Mouse (Mus musculus): ENCODE measurements around the gene Rpn1.
A peak's percentile ranks its signal among the peaks of the same experiment; 100 is the strongest.

Gene Rpn1

DNA sequence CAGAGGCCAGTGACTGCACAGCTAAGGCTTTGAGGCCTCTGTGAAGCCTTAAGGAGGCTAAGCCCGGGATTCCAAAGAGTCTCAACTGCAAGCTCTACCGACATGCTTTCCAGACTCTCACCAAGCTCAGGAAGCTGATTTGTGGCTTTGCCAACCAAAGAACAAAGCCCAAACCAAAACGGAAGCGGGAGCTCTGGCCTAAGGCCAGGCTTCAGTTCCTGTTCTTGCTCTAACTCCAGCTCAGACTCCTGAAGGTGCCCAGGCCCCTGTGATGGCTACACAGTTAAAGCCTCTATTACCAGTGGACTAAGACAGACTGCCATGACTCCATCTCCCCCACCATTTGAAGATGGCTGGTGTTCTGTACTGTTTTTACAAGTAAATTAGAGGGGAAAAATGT, 19.2 kb upstream of the Rpn1 start:
- DNase-seq (ENCODE audit: low read depth, low spot score): no peak

DNA sequence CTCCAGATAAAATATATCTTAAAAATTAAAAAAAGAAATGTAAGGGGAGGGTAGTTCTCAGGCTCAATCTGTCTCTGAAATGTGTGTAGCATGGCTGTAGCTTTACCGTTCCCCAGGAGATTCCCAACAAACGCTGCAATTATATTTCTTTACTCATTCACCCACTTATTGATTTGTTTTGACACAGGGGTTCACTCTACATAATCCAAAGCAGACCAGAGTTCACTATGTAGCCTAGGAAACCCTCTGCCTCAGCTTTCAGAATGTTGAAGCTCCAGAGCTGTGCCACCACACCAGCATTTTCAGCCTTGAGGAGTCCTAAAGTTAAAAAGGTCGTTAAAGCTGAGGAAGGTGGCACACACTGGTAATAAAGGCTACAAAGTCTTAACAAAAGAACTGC, 18.3 kb upstream of the Rpn1 start:
- no peak for DNase-seq (ENCODE audit: low read depth, low spot score)

DNA sequence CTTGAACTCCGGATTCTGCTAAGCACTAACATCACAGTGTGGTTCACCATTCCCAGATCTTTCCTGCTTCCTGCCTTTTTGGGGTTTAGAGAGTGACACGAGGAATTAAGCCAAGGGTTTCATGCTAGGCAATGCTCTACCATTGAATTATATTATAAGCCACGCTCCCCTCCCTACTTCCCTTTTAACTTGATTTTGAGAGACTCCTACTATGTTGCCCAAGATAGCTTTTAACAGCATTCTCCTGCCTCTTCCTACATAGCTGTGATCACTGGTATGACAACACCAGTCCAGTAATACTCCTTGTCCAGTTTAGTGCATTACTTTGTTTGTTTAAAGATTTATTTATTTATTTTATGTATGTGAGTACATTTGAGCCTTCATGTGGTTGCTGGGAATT, 16.6 kb upstream of the Rpn1 start:
- DNase-seq (ENCODE audit: low read depth, low spot score): no peak

DNA sequence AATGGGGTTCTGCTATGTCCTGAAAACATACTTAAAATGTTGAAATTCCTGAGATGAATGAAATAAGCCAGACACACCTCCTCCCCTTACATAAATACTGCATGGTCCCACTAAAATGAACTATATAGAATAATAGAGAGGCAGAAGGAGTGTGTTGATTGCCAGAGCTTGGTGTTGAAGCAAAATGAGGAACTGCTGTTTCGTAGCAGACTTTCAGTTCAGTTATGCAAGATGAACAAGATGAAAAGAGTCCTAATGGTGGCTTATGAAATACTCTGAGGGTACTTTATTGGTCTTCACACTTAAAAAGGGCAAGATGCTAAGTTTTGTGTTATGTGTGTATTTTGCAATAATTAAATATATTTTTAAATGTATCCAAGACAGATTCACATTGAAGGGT, 15.5 kb upstream of the Rpn1 start:
- DNase-seq (ENCODE audit: low read depth, low spot score): no peak

DNA sequence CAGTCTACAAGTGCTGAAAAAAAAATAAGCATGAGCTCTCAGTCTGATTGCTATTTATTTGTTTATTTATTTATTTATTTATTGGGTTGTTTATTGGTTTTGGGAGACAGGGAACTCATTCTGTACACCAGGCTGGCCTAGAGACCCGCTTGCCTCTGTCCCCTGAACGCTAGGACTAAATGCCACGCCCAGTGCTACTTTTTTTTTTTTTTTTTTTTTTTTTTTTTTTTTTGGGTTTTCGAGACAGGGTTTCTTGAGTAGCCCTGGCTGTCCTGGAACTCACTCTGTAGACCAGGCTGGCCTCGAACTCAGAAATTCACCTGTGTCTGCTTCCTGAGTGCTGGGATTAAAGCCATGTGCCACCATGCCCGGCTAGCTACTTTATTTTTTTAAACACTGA, 13.8 kb upstream of the Rpn1 start:
- DNase-seq (ENCODE audit: low read depth, low spot score): no peak

DNA sequence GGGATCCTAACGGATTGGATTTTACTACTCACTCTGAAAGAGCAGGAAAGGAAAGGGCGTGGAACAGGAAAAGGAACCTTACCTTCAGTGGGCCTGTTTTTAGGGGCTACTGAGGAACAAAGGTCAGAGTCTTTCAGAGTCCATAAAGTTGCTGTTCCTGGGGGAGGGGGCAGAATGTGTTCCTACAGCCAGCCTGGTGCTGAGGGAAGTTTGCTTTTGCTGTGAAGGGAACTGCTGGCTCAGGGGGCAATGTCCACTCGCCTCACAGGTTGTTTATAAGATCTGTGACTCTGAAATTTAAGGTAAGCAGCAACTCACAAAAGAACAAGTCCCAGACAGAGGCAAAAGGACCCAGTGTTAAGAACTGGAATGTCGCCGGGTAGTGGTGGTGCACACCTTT, 13.1 kb upstream of the Rpn1 start:
- no peak for DNase-seq (ENCODE audit: low read depth, low spot score)

DNA sequence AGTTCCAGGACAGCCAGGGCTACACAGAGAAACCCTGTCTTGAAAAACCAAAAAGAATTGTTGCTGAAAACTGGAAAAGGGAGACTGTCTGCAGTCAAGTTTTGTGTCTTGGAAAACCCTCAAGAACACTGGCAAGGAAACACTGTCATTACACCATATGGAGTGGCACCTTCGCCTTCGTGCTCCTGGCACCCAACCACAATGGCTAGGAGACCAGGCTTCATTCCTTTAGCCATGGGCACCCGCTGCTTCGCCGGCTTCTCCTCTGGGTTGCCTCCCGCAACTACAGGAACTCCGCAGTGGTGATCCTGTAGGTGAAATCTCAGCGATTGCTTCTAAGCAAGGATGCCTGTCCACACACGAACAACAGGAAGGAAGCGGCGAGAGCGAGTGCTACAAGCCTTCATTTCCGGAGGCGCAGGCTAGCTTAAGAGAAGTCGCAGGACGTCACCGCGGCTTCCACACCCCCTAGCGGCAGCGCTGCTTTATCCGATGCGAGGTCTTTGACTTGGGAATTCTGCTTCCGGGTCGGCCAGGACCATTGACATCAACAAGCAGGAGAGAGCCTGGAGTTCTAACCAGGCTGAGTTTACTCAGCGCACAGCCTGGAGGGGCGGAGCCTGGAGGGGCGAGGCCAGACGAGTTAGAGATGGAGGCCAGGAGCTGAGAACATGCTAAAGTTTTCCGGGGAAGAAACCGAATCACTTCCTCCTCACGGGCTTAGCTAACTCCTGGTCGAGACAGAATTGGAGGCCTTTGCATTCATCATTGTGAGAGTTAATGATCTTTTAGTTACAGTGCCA, 9.3 kb upstream of the Rpn1 start:
- DNase-seq (ENCODE audit: low read depth, low spot score): peak; percentile 93

GRCm38 (mm10) chr6:88075960-88076517, 8.2 kb upstream of the Rpn1 start:
- DNase-seq (ENCODE audit: low read depth, low spot score): no peak

- no peak for DNase-seq (ENCODE audit: low read depth, low spot score)
Measured at GRCm38 (mm10) chr6:88083095-88083494, 1.2 kb upstream of the Rpn1 start.

DNA sequence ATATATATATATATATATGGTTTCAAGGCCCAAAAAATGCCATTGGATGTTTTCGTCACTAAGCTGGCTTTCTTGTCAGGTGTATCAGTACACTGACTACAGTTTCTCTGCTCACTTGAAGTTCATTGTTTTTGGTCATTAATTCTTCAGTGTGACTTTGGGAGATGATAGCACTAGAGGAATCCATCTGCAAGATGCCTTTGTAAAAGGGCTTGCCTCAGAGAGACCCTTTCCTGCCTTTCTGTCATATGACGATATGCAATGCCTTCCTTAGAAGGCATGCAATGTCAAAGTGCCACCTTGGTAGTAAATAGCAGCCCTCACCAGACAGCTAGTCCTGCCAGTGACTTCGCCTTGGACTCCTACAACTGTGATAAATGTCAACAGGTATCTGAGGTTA, 610 bp upstream of the Rpn1 start:
- DNase-seq (ENCODE audit: low read depth, low spot score): no peak

DNA sequence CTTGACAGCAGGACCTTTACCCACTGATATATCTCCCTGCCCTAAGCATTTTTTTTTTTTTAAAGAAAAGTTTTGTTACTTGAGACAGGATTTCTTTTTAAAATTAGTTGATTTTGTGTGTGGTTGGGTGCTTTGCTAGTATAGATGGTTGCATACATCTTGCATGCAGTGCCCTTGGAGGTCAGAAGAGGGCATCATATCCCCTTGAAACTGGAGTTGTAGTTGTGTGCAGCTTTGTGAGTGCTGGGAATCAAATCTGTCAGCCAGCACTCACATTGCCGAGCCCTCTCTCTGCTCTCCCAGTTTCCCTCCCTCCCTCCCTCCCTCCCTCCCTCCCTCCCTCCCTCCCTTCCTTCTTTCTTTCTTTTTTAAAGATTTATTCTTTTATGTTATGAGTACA, 4.7 kb downstream of the Rpn1 start:
- DNase-seq (ENCODE audit: low read depth, low spot score): no peak

- DNase-seq (ENCODE audit: low read depth, low spot score): no peak
Measured at GRCm38 (mm10) chr6:88095377-88095776, 11.1 kb downstream of the Rpn1 start.

DNA sequence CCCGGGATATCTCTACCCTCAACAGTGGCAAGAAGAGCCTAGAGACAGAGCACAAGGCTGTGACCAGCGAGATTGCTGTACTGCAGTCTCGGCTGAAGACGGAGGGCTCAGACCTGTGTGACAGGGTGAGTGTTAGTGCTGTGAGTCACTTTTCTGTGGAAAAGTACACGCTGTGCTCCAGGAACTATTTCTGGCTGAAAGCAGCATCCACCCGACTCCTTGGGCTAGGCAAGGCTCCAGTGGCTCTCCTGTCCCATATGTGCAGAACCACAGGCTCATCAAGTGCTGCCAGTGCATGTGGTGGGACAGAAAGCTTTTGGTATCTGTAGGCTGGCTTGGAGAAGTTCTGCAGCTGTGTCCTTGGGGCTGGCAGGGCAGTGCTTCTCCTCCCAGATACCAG, 17.8 kb downstream of the Rpn1 start:
- DNase-seq (ENCODE audit: low read depth, low spot score): no peak

DNA sequence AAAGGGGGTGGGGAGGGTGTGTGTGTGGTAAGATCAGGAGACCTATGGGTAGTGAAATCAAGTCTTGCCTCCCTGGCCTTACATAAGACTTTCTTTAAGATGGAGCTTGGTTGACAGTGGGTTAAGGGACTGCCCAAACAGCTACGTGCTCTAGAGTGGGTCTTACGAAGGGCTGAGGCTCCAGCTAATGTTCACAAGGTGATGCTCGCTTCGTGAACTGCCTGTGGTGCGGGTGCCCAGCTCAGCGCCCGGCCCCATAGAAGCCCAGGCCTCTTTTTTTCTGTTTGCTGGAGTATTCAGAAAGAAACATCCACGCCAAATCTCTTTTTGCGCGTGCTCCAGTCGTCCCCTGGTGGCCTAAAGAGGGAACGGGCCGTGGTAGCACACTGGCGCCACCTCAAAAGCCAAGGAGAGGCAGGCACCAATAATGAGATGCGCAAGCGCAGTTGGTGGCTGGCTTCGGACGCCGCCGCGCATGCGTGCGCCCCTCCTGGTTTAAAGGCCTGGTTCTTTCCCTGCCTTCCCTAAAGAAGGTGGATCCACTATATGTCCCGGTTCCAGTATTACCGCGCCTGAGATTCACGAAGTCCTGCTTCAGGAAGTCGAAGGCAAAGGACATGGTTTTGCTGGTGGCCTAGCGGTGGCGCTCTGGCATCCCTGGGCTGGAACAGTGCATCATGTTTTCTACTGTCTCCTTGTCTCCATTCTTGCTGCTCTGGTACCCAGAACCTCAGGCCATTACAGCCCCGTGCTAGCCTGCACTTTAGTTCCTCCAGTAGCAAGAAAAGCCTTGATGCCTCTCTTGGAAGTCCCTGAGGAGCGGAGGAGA, 21.7 kb downstream of the Rpn1 start:
- peak; percentile 85 for DNase-seq (ENCODE audit: low read depth, low spot score)

GRCm38 (mm10) chr6:88106612-88107123, 22.4 kb downstream of the Rpn1 start:
- DNase-seq (ENCODE audit: low read depth, low spot score): no peak

- DNase-seq (ENCODE audit: low read depth, low spot score): no peak
Measured at GRCm38 (mm10) chr6:88107661-88108535, 23.6 kb downstream of the Rpn1 start.

GRCm38 (mm10) chr6:88113139-88113538, 28.9 kb downstream of the Rpn1 start:
- DNase-seq (ENCODE audit: low read depth, low spot score): peak; percentile 64

DNA sequence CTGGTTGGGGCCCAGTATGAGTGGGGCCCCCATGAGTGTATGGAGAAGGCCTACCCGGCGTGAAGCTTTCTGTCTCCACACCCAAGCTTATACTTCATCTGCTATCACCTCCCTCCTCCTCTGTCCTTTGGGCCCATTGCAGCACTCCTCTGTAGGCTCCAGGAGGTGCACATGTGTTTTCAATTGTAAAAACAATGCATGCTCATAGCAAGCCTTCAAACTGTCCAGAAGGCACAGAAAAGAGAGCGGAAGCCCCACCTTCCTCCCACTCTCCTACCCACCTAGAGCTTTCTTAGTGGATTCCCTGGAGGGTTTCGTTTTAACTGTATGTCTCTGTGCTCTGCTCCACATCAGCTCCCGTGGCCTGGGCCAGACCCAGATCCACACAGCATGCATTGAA, 30.1 kb downstream of the Rpn1 start:
- no peak for DNase-seq (ENCODE audit: low read depth, low spot score)

GRCm38 (mm10) chr6:88116347-88117183, 32.3 kb downstream of the Rpn1 start:
- no peak for DNase-seq (ENCODE audit: low read depth, low spot score)

DNA sequence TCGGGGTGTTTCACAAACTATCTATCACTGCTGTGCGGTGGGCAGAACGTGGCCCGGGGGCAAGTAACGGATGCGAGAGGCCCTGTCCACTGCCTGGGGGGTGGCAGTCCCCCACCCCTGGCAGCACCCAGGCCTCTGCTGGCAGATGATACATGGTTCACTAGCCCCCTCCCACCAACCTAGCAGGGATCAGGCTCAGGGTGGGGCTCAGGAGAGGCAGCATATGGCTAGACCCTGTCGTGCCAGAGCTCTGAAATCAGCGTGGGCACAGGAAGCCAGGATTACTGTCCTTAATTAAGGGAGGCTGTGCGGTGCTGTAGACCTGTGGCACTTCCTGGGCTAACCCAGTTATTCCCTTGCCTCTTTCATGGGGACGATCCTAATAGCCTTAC, 32.9 kb downstream of the Rpn1 start:
- no peak for DNase-seq (ENCODE audit: low read depth, low spot score)

- DNase-seq (ENCODE audit: low read depth, low spot score): no peak
Measured at GRCm38 (mm10) chr6:88119309-88119708, 35.0 kb downstream of the Rpn1 start.
